Mouse (Mus musculus) kidney, adult 8-10 months (tissue): Measurements from ENCODE around the gene Commd6.

Experiments used
- DNase-seq, 2 experiments: peaks; one replicate each; pipeline ENCODE4 v3.0.0; 2022

The Commd6 gene

GRCm38 (mm10) chr14:101640153-101640843, at the start of gene Commd6:
TSS of gene Commd6 (minus strand) at chr14:101640686.
- DNase-seq, result peak; percentile 94

- no peak for DNase-seq
Observed at GRCm38 (mm10) chr14:101688406-101688805, 47.9 kb upstream of the Commd6 start.

- peak; percentile 54 to 67 for DNase-seq
Observed at GRCm38 (mm10) chr14:101687696-101688095, 47.2 kb upstream of the Commd6 start.

- DNase-seq, result no peak
Observed at GRCm38 (mm10) chr14:101672226-101672625, 31.7 kb upstream of the Commd6 start.

GRCm38 (mm10) chr14:101668626-101669025, 28.1 kb upstream of the Commd6 start:
- no peak for DNase-seq

GRCm38 (mm10) chr14:101666536-101666935, 26.1 kb upstream of the Commd6 start:
- no peak for DNase-seq

- DNase-seq, result no peak
Observed at GRCm38 (mm10) chr14:101666056-101666455, 25.6 kb upstream of the Commd6 start.

GRCm38 (mm10) chr14:101664274-101664673, 23.8 kb upstream of the Commd6 start:
- DNase-seq, result no peak

- no peak for DNase-seq
Observed at GRCm38 (mm10) chr14:101661654-101662412, 21.3 kb upstream of the Commd6 start.

GRCm38 (mm10) chr14:101656307-101656706, 15.8 kb upstream of the Commd6 start:
- DNase-seq, result no peak

- DNase-seq, result no peak
Observed at GRCm38 (mm10) chr14:101654526-101654909, 14.0 kb upstream of the Commd6 start.

GRCm38 (mm10) chr14:101653581-101654525, 13.4 kb upstream of the Commd6 start, which contains the start of gene Uchl3:
TSS of gene Uchl3 (plus strand) at chr14:101653967.
- DNase-seq, result peak; percentile 92 to 98

- no peak for DNase-seq
Observed at GRCm38 (mm10) chr14:101652571-101652970, 12.1 kb upstream of the Commd6 start.

- no peak for DNase-seq
Observed at GRCm38 (mm10) chr14:101650551-101650950, 10.1 kb upstream of the Commd6 start.

- DNase-seq, result no peak
Observed at GRCm38 (mm10) chr14:101644948-101645347, 4.5 kb upstream of the Commd6 start.

GRCm38 (mm10) chr14:101637381-101637780, 3.1 kb downstream of the Commd6 start:
- no peak for DNase-seq

- no peak for DNase-seq
Observed at GRCm38 (mm10) chr14:101635765-101636164, 4.7 kb downstream of the Commd6 start.

GRCm38 (mm10) chr14:101630548-101630947, 9.9 kb downstream of the Commd6 start:
- no peak for DNase-seq

GRCm38 (mm10) chr14:101617680-101618079, 22.8 kb downstream of the Commd6 start:
- no peak for DNase-seq

- no peak for DNase-seq
Observed at GRCm38 (mm10) chr14:101616178-101616577, 24.3 kb downstream of the Commd6 start.

GRCm38 (mm10) chr14:101613206-101613605, 27.3 kb downstream of the Commd6 start:
- no peak for DNase-seq

- DNase-seq, result no peak
Observed at GRCm38 (mm10) chr14:101610701-101611100, 29.8 kb downstream of the Commd6 start.
